Mouse (Mus musculus) cerebellum, adult 18-20 months (tissue): ENCODE measurements at regions not wholly inside any gene's neighbourhood (a gene's known extent, or its start where the extent isn't known, plus 50 kb on each side); places are given as distances from the start of the nearest gene placed in this dataset.
A peak's percentile ranks its signal among the peaks of the same experiment; 100 is the strongest.

Source experiments
- DNase-seq, 2 experiments: peaks; one replicate each; pipeline ENCODE4 v3.0.0; 2021

- DNase-seq = no peak
Observed at GRCm38 (mm10) chr3:72735011-72735410, 232.7 kb downstream of the Sis start.

- no peak for DNase-seq
Observed at GRCm38 (mm10) chr3:72727403-72727802, 240.3 kb downstream of the Sis start.

- no peak for DNase-seq
Observed at GRCm38 (mm10) chr3:72713806-72714205, 253.9 kb downstream of the Sis start.

GRCm38 (mm10) chr3:72685937-72686336, 281.7 kb downstream of the Sis start:
- DNase-seq = no peak

- no peak for DNase-seq
Observed at GRCm38 (mm10) chr3:72659194-72659593, 308.5 kb downstream of the Sis start.

- DNase-seq = no peak
Observed at GRCm38 (mm10) chr3:72630069-72630468, 337.6 kb downstream of the Sis start.

- no peak for DNase-seq
Observed at GRCm38 (mm10) chr3:72620802-72621201, 346.9 kb downstream of the Sis start.

- peak in 1 of 2 experiments; percentile 2 for DNase-seq
Observed at GRCm38 (mm10) chr3:72619862-72620261, 347.8 kb downstream of the Sis start.

GRCm38 (mm10) chr3:72603718-72604359, 363.8 kb downstream of the Sis start:
- DNase-seq = no peak
